Mouse (Mus musculus) kidney, embryonic 14.5 days (tissue): ENCODE measurements around the gene Tulp4. TPM values are rescaled to one million over a fixed set of nuclear protein-coding genes. Genes with fewer than 3 reads are reported as not detected.

Experiments used
- ATAC-seq: fragments of 200-750 bp; cut with Nextera tagmentation; 2 replicates; pipeline ENCODE4 v1.8.0; 2017; ENCODE audit warnings: moderate number of reproducible peaks, mild to moderate bottlenecking, moderate TSS enrichment, moderate library complexity; ENCODE audit not compliant: low FRiP score, low TSS enrichment
- H3K27ac ChIP-seq: fragments of 300-500 bp; sonication (generic); 2 replicates; pipeline ENCODE4 v1.5.1; 2014; ENCODE audit warnings: low read depth, mild to moderate bottlenecking, low read length, moderate library complexity, mixed read lengths
- H3K27me3 ChIP-seq: fragments of 300-500 bp; sonication (generic); 2 replicates; pipeline ENCODE4 v1.6.1; 2014; ENCODE audit warnings: mild to moderate bottlenecking, low read length; ENCODE audit not compliant: control insufficient read depth, insufficient read depth
- H3K36me3 ChIP-seq: fragments of 300-500 bp; sonication (generic); 2 replicates; pipeline ENCODE4 v1.6.1; 2014; ENCODE audit warnings: low read length, mixed read lengths; ENCODE audit not compliant: control insufficient read depth, insufficient read depth
- H3K4me1 ChIP-seq: fragments of 300-500 bp; sonication (generic); 2 replicates; pipeline ENCODE4 v1.6.1; 2014; ENCODE audit warnings: low read length, mixed read lengths; ENCODE audit not compliant: control insufficient read depth, insufficient read depth
- H3K4me2 ChIP-seq: fragments of 300-500 bp; sonication (generic); replicated peaks from 2 replicates; pipeline ENCODE4 v1.6.1; 2014; ENCODE audit warnings: low read depth, mild to moderate bottlenecking, low read length
- H3K4me3 ChIP-seq: fragments of 300-500 bp; sonication (generic); 2 replicates; pipeline ENCODE4 v1.5.1; 2014; ENCODE audit warnings: mild to moderate bottlenecking, low read length
- H3K9ac ChIP-seq: fragments of 300-500 bp; sonication (generic); 2 replicates; pipeline ENCODE4 v1.6.1; 2014; ENCODE audit warnings: low read depth, mild to moderate bottlenecking, low read length, moderate library complexity
- H3K9me3 ChIP-seq: fragments of 300-500 bp; sonication (generic); 2 replicates; pipeline ENCODE4 v1.6.1; 2016; ENCODE audit warnings: low read length; ENCODE audit not compliant: control insufficient read depth
- WGBS: fragments of 180-500 bp; shearing (Covaris S2); extraction: QIAGEN DNeasy Blood & Tissue Kit; methylation state at CpG from one replicate; pipeline ENCODE4 v1.1.7; 2014; 5-methylcytosine and 5-hydroxymethylcytosine counted together
- polyA plus RNA-seq: library from polyadenylated mRNA; unstranded; fragments of >200 nt; fragmentation: Nextera tagmentation; extraction: Ambion mirVana; gene quantifications from 2 replicates; pipeline ENCODE4 v1.2.1, GENCODE M21; 2014

Tulp4 gene
- polyA plus RNA-seq, 1 experiment from 2014 or later: 86.4 TPM

GRCm38 (mm10) chr17:6131083-6131482 is 24.8 kb downstream of the Tulp4 start:
- Histone ChIP-seq H3K36me3 (peaks cover 3% of the 10 kb centered on the region; the same call in 1 of the 2 replicates), H3K4me2 (no peak overlapping the region), H3K4me3 (no peak overlapping the region), H3K4me1 (no peaks in the 10 kb centered on the region), H3K27me3 (no peaks in the 10 kb centered on the region), H3K9me3 (no peaks in the 10 kb centered on the region), H3K27ac (no peak overlapping the region), H3K9ac (no peak overlapping the region)
- no peak for ATAC-seq
- 93% methylated on average over 3 of the region's 3 CpGs for WGBS

GRCm38 (mm10) chr17:6140875-6141274 is 34.6 kb downstream of the Tulp4 start:
- H3K36me3 ChIP-seq: 0 out of 2 replicates have a peak, but pooled peaks cover 3% of the 10 kb centered on the region
- no peak overlapping the region for H3K4me3 ChIP-seq
- H3K4me2 ChIP-seq: no peak overlapping the region
- WGBS: 91% methylated on average over 3 of the region's 3 CpGs
- H3K4me1 ChIP-seq: no peaks in the 10 kb centered on the region
- ATAC-seq: no peak
- H3K27ac ChIP-seq: no peak overlapping the region
- no peaks in the 10 kb centered on the region for H3K27me3 ChIP-seq
- no peak overlapping the region for H3K9ac ChIP-seq
- no peaks in the 10 kb centered on the region for H3K9me3 ChIP-seq

- Histone ChIP-seq H3K27me3 (no peaks in the 10 kb centered on the region), H3K4me2 (no peak overlapping the region), H3K9ac (no peak overlapping the region), H3K4me1 (no peaks in the 10 kb centered on the region), H3K36me3 (0 out of 2 replicates have a peak, but pooled peaks cover 3% of the 10 kb centered on the region), H3K27ac (no peak overlapping the region), H3K9me3 (no peaks in the 10 kb centered on the region), H3K4me3 (no peak overlapping the region)
- 96% methylated on average over 2 of the region's 2 CpGs for WGBS
- ATAC-seq: no peak
These were observed 35.1 kb downstream of the Tulp4 start for GRCm38 (mm10) chr17:6141344-6141743.

- H3K4me1 ChIP-seq: no peaks in the 10 kb centered on the region
- H3K4me2 ChIP-seq: no peak overlapping the region
- no peak overlapping the region for H3K9ac ChIP-seq
- no peaks in the 10 kb centered on the region for H3K36me3 ChIP-seq
- 85% methylated on average over 2 of the region's 2 CpGs for WGBS
- H3K9me3 ChIP-seq: no peaks in the 10 kb centered on the region
- H3K27ac ChIP-seq: no peak overlapping the region
- ATAC-seq: no peak
- H3K27me3 ChIP-seq: no peaks in the 10 kb centered on the region
- no peak overlapping the region for H3K4me3 ChIP-seq
These were observed 39.0 kb downstream of the Tulp4 start for GRCm38 (mm10) chr17:6145244-6145643.

GRCm38 (mm10) chr17:6152941-6153340 is 46.7 kb downstream of the Tulp4 start:
- Histone ChIP-seq H3K4me3 (no peak overlapping the region), H3K4me2 (no peak overlapping the region), H3K27ac (no peak overlapping the region), H3K27me3 (no peaks in the 10 kb centered on the region), H3K36me3 (no peaks in the 10 kb centered on the region), H3K9me3 (no peaks in the 10 kb centered on the region), H3K9ac (no peak overlapping the region), H3K4me1 (no peaks in the 10 kb centered on the region)
- 93% methylated on average over 4 of the region's 4 CpGs for WGBS
- ATAC-seq: no peak

- H3K9me3 ChIP-seq: no peaks in the 10 kb centered on the region
- H3K4me3 ChIP-seq: no peak overlapping the region
- H3K27ac ChIP-seq: no peak overlapping the region
- no peak overlapping the region for H3K9ac ChIP-seq
- ATAC-seq: no peak
- H3K27me3 ChIP-seq: no peaks in the 10 kb centered on the region
- WGBS: 86% methylated on average over 4 of the region's 4 CpGs
- H3K36me3 ChIP-seq: no peaks in the 10 kb centered on the region
- no peak overlapping the region for H3K4me2 ChIP-seq
- H3K4me1 ChIP-seq: no peaks in the 10 kb centered on the region
These were observed 47.3 kb downstream of the Tulp4 start for GRCm38 (mm10) chr17:6153581-6153980.

- no peak for ATAC-seq
These were observed 48.1 kb downstream of the Tulp4 start for GRCm38 (mm10) chr17:6154366-6154765.

GRCm38 (mm10) chr17:6160495-6160894 is 54.3 kb downstream of the Tulp4 start:
- no peak overlapping the region for H3K4me3 ChIP-seq
- H3K4me2 ChIP-seq: no peak overlapping the region
- WGBS: 95% methylated on average over 6 of the region's 6 CpGs
- no peak overlapping the region for H3K27ac ChIP-seq
- no peak for ATAC-seq
- no peaks in the 10 kb centered on the region for H3K36me3 ChIP-seq
- no peaks in the 10 kb centered on the region for H3K4me1 ChIP-seq
- no peaks in the 10 kb centered on the region for H3K9me3 ChIP-seq
- H3K9ac ChIP-seq: no peak overlapping the region
- H3K27me3 ChIP-seq: no peaks in the 10 kb centered on the region

More at GRCm38 (mm10) chr17:6154366-6154765, 48.1 kb downstream of the Tulp4 start:
- H3K27ac ChIP-seq: no peak overlapping the region
- no peak overlapping the region for H3K4me2 ChIP-seq
- 81% methylated on average over 4 of the region's 4 CpGs for WGBS
- no peaks in the 10 kb centered on the region for H3K36me3 ChIP-seq
- H3K9ac ChIP-seq: no peak overlapping the region
- H3K4me1 ChIP-seq: no peaks in the 10 kb centered on the region
- H3K27me3 ChIP-seq: no peaks in the 10 kb centered on the region
- no peaks in the 10 kb centered on the region for H3K9me3 ChIP-seq
- H3K4me3 ChIP-seq: no peak overlapping the region

GRCm38 (mm10) chr17:6161916-6162315 is 55.7 kb downstream of the Tulp4 start:
- ATAC-seq: no peak
- no peak overlapping the region for H3K27ac ChIP-seq
- no peak overlapping the region for H3K9ac ChIP-seq
- H3K9me3 ChIP-seq: no peaks in the 10 kb centered on the region
- H3K36me3 ChIP-seq: no peaks in the 10 kb centered on the region
- no peak overlapping the region for H3K4me3 ChIP-seq
- no peak overlapping the region for H3K4me2 ChIP-seq
- WGBS: 86% methylated on average over 9 of the region's 9 CpGs
- no peaks in the 10 kb centered on the region for H3K4me1 ChIP-seq
- no peaks in the 10 kb centered on the region for H3K27me3 ChIP-seq
